Mouse (Mus musculus) embryonic facial prominence, embryonic 13.5 days (tissue): ENCODE measurements at regions not wholly inside any gene's neighbourhood (a gene's known extent, or its start where the extent isn't known, plus 50 kb on each side); places are given as distances from the start of the nearest gene placed in this dataset.

Experiments used
- ATAC-seq: fragments of 200-750 bp; cut with Nextera tagmentation; 2 replicates; pipeline ENCODE4 v1.8.0; 2017; ENCODE audit warnings: low read depth; ENCODE audit not compliant: insufficient number of reproducible peaks, insufficient read depth, low FRiP score, low TSS enrichment
- H3K27ac ChIP-seq: fragments of 300-500 bp; sonication (generic); 2 replicates; pipeline ENCODE4 v1.5.1; 2015; ENCODE audit warnings: moderate library complexity, mild to moderate bottlenecking, inconsistent platforms
- H3K27me3 ChIP-seq: fragments of 300-500 bp; sonication (generic); 2 replicates; pipeline ENCODE4 v1.6.1; 2015; ENCODE audit warnings: mild to moderate bottlenecking, inconsistent platforms
- H3K36me3 ChIP-seq: fragments of 300-500 bp; sonication (generic); 2 replicates; pipeline ENCODE4 v1.6.1; 2015; ENCODE audit warnings: mild to moderate bottlenecking, inconsistent platforms
- H3K4me1 ChIP-seq: fragments of 300-500 bp; sonication (generic); 2 replicates; pipeline ENCODE4 v1.6.1; 2015; ENCODE audit warnings: inconsistent platforms
- H3K4me2 ChIP-seq: fragments of 300-500 bp; sonication (generic); 2 replicates; pipeline ENCODE4 v1.6.1; 2015; ENCODE audit warnings: moderate library complexity, mild to moderate bottlenecking, inconsistent platforms
- H3K4me3 ChIP-seq: fragments of 300-500 bp; sonication (generic); 2 replicates; pipeline ENCODE4 v1.5.1; 2015; ENCODE audit warnings: mild to moderate bottlenecking, inconsistent platforms
- H3K9ac ChIP-seq: fragments of 300-500 bp; sonication (generic); 2 replicates; pipeline ENCODE4 v1.6.1; 2015; ENCODE audit warnings: mild to moderate bottlenecking, inconsistent platforms
- H3K9me3 ChIP-seq: fragments of 300-500 bp; sonication (generic); 2 replicates; pipeline ENCODE4 v1.6.1; 2016; ENCODE audit warnings: inconsistent platforms
- WGBS: fragments of 180-500 bp; shearing (Covaris S2); methylation state at CpG from one replicate; pipeline ENCODE4 v1.1.7; 2015; ENCODE audit warnings: mixed read lengths; 5-methylcytosine and 5-hydroxymethylcytosine counted together

DNA sequence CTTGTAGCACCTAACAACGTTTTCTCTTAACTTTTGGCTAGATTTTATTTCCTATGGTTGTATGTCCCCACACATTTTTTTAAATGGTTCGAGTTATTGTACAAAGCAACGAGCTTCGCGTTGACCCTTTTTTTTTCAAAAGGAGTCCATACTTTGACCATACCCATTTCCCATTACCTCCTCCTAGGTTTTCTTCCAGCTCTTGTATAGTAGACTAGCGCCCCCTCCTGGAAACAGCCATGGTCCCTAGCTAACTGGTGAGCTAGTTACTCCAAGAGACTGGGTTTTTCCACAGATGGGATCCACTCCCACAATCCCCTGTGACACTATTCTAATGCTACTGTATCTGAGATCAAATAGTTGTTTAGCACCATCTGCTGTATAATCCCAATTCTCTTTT is 139.6 kb upstream of the Ahr start:
- H3K4me2 ChIP-seq = no peak overlapping the region
- H3K4me3 ChIP-seq = no peak overlapping the region
- H3K27ac ChIP-seq = no peak overlapping the region
- H3K27me3 ChIP-seq = no peaks in the 10 kb centered on the region
- no peaks in the 10 kb centered on the region for H3K36me3 ChIP-seq
- H3K4me1 ChIP-seq = no peaks in the 10 kb centered on the region
- WGBS = 53% methylated on average over 6 of the region's 6 CpGs
- no peak for ATAC-seq
- H3K9ac ChIP-seq = no peak overlapping the region
- no peaks in the 10 kb centered on the region for H3K9me3 ChIP-seq

GRCm38 (mm10) chr12:35670980-35671379 is 136.1 kb upstream of the Ahr start:
- H3K36me3 ChIP-seq = no peaks in the 10 kb centered on the region
- no peak for ATAC-seq
- no peak overlapping the region for H3K4me2 ChIP-seq
- no peaks in the 10 kb centered on the region for H3K27me3 ChIP-seq
- 89% methylated on average over 4 of the region's 4 CpGs for WGBS
- H3K9me3 ChIP-seq = no peaks in the 10 kb centered on the region
- H3K27ac ChIP-seq = no peak overlapping the region
- no peaks in the 10 kb centered on the region for H3K4me1 ChIP-seq
- H3K4me3 ChIP-seq = no peak overlapping the region
- no peak overlapping the region for H3K9ac ChIP-seq

- no peak overlapping the region for H3K4me3 ChIP-seq
- no peaks in the 10 kb centered on the region for H3K4me1 ChIP-seq
- no peak overlapping the region for H3K27ac ChIP-seq
- H3K4me2 ChIP-seq = no peak overlapping the region
- H3K9ac ChIP-seq = no peak overlapping the region
- no peak for ATAC-seq
- WGBS = 92% methylated on average over 1 of the region's 1 CpGs
- no peaks in the 10 kb centered on the region for H3K36me3 ChIP-seq
- H3K27me3 ChIP-seq = no peaks in the 10 kb centered on the region
- H3K9me3 ChIP-seq = no peaks in the 10 kb centered on the region
Measured at GRCm38 (mm10) chr12:35668716-35669115, 133.9 kb upstream of the Ahr start.

- no peak overlapping the region for H3K9ac ChIP-seq
- H3K36me3 ChIP-seq = no peaks in the 10 kb centered on the region
- no peak overlapping the region for H3K4me2 ChIP-seq
- no peak for ATAC-seq
- H3K9me3 ChIP-seq = no peaks in the 10 kb centered on the region
- WGBS = 78% methylated on average over 3 of the region's 3 CpGs
- H3K27me3 ChIP-seq = no peaks in the 10 kb centered on the region
- no peak overlapping the region for H3K27ac ChIP-seq
- H3K4me3 ChIP-seq = no peak overlapping the region
- H3K4me1 ChIP-seq = no peaks in the 10 kb centered on the region
Measured at GRCm38 (mm10) chr12:35667705-35668104, 132.9 kb upstream of the Ahr start.

DNA sequence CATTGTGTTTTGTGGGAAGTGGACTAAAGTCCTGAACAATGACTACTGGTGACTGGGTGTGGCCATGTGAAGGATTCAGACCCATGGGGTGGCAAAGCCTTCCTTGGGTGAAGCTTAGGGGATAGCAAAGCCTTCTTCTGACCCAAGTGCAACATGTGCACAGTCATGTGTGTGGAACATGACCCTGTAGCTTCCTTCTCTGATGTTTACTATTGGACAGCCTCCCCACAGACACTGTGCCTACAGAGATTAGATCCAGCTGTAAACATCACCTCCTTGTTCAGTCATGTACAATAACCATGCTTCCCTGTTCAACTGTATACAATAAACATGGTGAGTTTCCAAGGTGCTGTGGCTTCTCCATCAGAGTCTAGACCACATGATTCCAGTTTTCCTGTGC is 132.4 kb upstream of the Ahr start:
- Histone ChIP-seq H3K9me3 (no peaks in the 10 kb centered on the region), H3K36me3 (no peaks in the 10 kb centered on the region), H3K27me3 (no peaks in the 10 kb centered on the region), H3K4me1 (no peaks in the 10 kb centered on the region), H3K4me2 (no peak overlapping the region), H3K27ac (no peak overlapping the region), H3K4me3 (no peak overlapping the region), H3K9ac (no peak overlapping the region)
- no peak for ATAC-seq

- 81% methylated on average over 2 of the region's 2 CpGs for WGBS
Measured at GRCm38 (mm10) chr12:35666062-35666461, 131.2 kb upstream of the Ahr start.

GRCm38 (mm10) chr12:35663062-35663461 is 128.2 kb upstream of the Ahr start:
- Histone ChIP-seq H3K36me3 (no peaks in the 10 kb centered on the region), H3K27ac (no peak overlapping the region), H3K27me3 (no peaks in the 10 kb centered on the region), H3K4me2 (no peak overlapping the region), H3K9me3 (no peaks in the 10 kb centered on the region), H3K4me3 (no peak overlapping the region), H3K9ac (no peak overlapping the region), H3K4me1 (no peaks in the 10 kb centered on the region)
- ATAC-seq = no peak
- 74% methylated on average over 1 of the region's 1 CpGs for WGBS

More at GRCm38 (mm10) chr12:35666062-35666461, 131.2 kb upstream of the Ahr start:
- no peaks in the 10 kb centered on the region for H3K9me3 ChIP-seq
- ATAC-seq = no peak
- H3K4me1 ChIP-seq = no peaks in the 10 kb centered on the region
- no peak overlapping the region for H3K27ac ChIP-seq
- no peak overlapping the region for H3K9ac ChIP-seq
- H3K4me3 ChIP-seq = no peak overlapping the region
- no peaks in the 10 kb centered on the region for H3K27me3 ChIP-seq
- H3K4me2 ChIP-seq = no peak overlapping the region
- no peaks in the 10 kb centered on the region for H3K36me3 ChIP-seq

GRCm38 (mm10) chr12:35656563-35656962 is 121.7 kb upstream of the Ahr start:
- Histone ChIP-seq H3K27me3 (no peaks in the 10 kb centered on the region), H3K9me3 (no peaks in the 10 kb centered on the region), H3K27ac (no peak overlapping the region), H3K36me3 (no peaks in the 10 kb centered on the region), H3K4me3 (no peak overlapping the region), H3K4me2 (no peak overlapping the region), H3K4me1 (no peaks in the 10 kb centered on the region), H3K9ac (no peak overlapping the region)
- no peak for ATAC-seq
- 79% methylated on average over 3 of the region's 3 CpGs for WGBS

GRCm38 (mm10) chr12:35649772-35650171 is 114.9 kb upstream of the Ahr start:
- ATAC-seq = no peak
- Histone ChIP-seq H3K27me3 (no peaks in the 10 kb centered on the region), H3K9ac (no peak overlapping the region), H3K4me1 (no peaks in the 10 kb centered on the region), H3K9me3 (no peaks in the 10 kb centered on the region), H3K4me2 (no peak overlapping the region), H3K4me3 (no peak overlapping the region), H3K36me3 (no peaks in the 10 kb centered on the region), H3K27ac (no peak overlapping the region)
- 69% methylated on average over 3 of the region's 3 CpGs for WGBS

DNA sequence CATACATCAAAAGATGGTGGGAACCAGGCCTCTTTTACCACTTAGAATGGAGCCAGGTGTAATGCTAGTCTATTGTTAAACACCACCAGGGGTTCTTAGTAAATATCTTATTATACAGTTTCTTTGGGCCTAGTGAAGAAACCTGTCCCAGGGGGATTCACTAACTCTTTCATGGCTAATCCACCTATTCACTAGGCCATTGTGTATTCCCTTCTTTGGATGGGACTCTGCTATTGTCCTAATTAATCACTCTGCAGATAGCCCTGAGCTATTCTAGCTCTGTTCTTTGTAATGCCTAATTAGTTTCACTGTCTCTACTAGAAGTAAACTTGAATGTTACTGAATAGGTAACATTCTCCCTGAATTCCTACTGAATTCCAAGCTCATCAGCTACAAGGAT is 107.6 kb upstream of the Ahr start:
- no peak for ATAC-seq
- H3K36me3 ChIP-seq = no peaks in the 10 kb centered on the region
- H3K27me3 ChIP-seq = no peaks in the 10 kb centered on the region
- no peak overlapping the region for H3K9ac ChIP-seq
- H3K4me1 ChIP-seq = no peaks in the 10 kb centered on the region
- H3K4me2 ChIP-seq = no peak overlapping the region
- H3K4me3 ChIP-seq = no peak overlapping the region
- H3K27ac ChIP-seq = no peak overlapping the region
- H3K9me3 ChIP-seq = no peaks in the 10 kb centered on the region

DNA sequence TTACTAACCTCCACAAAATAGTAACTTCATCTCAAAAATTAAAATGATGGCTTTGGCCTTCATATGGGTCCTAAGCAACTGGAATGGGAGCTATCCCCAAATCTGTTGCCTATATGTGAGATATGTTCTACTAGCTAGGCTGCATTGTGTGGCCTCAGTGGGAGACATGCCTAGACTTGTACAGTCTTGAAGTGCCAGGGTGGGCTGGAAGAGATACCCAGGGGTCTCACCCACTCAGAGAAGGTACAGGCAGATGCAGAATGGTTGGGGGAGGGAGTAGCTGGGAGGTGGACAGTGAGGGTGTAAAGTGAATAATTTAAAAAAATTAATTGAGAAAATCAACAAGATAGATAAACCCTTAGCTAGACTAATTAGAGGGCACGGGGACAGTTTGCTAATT is 106.9 kb upstream of the Ahr start:
- Histone ChIP-seq H3K4me1 (no peaks in the 10 kb centered on the region), H3K9me3 (no peaks in the 10 kb centered on the region), H3K27ac (no peak overlapping the region), H3K9ac (no peak overlapping the region), H3K27me3 (no peaks in the 10 kb centered on the region), H3K4me3 (no peak overlapping the region), H3K36me3 (no peaks in the 10 kb centered on the region), H3K4me2 (no peak overlapping the region)
- no peak for ATAC-seq
- 33% methylated on average over 1 of the region's 1 CpGs for WGBS

DNA sequence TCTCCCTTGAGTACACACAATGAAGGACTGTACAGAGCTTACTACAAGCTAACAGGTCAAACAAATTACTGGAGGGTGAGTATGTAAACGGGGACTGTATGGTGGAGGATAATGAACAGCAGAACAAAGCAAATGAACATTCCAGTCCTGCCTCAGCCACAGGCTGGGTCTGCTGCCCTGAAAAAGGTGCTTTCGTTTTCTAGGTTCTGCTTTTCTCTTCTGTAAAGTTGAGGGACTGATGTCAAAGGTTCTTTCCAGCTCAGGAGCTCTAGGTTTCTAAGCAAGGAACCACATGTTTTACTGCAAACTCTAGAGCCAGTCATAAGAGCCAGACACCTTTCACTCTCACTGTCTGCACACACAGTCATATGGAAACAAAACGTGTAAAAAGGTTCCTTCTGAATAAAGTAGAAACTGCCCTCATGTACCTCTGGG is 106.1 kb upstream of the Ahr start:
- H3K4me1 ChIP-seq = no peaks in the 10 kb centered on the region
- no peak overlapping the region for H3K4me2 ChIP-seq
- no peak overlapping the region for H3K9ac ChIP-seq
- H3K4me3 ChIP-seq = no peak overlapping the region
- no peak for ATAC-seq
- no peaks in the 10 kb centered on the region for H3K27me3 ChIP-seq
- no peaks in the 10 kb centered on the region for H3K36me3 ChIP-seq
- H3K27ac ChIP-seq = no peak overlapping the region
- H3K9me3 ChIP-seq = no peaks in the 10 kb centered on the region
- 48% methylated on average over 3 of the region's 3 CpGs for WGBS

- ATAC-seq = no peak
- Histone ChIP-seq H3K27ac (no peak overlapping the region), H3K9ac (no peak overlapping the region), H3K4me3 (no peak overlapping the region), H3K4me2 (no peak overlapping the region), H3K9me3 (no peaks in the 10 kb centered on the region), H3K36me3 (no peaks in the 10 kb centered on the region), H3K27me3 (no peaks in the 10 kb centered on the region), H3K4me1 (no peaks in the 10 kb centered on the region)
- 64% methylated on average over 3 of the region's 3 CpGs for WGBS
Measured at GRCm38 (mm10) chr12:35623484-35623883, 88.6 kb upstream of the Ahr start.
